Mouse (Mus musculus): ENCODE measurements around the gene Olfr826. TPM values are rescaled to one million over a fixed set of nuclear protein-coding genes. Genes with fewer than 3 reads are reported as not detected.
"Not testable (repeated sequence)": the region's sequence is repeated elsewhere in the genome, so short reads cannot be mapped to it uniquely, and the experiment has no call there.

Olfr826 gene
- not detected in 2 replicates for polyA plus RNA-seq (2015; fragmentation: Nextera tagmentation; extraction: Ambion mirVana)

- no peaks in the 10 kb centered on the region for H3K9me3 ChIP-seq (replicated peaks; ENCODE audit: control insufficient read depth, low read length)
- H3K36me3 ChIP-seq (ENCODE audit: control insufficient read depth, insufficient read depth, low read length) = no peaks in the 10 kb centered on the region
- H3K4me1 ChIP-seq (ENCODE audit: control insufficient read depth, insufficient read depth, low read length) = no peaks in the 10 kb centered on the region
- ATAC-seq (ENCODE audit: insufficient read depth, low FRiP score) = no peak
- no peak within 1 kb of the TSS for H3K4me2 ChIP-seq (ENCODE audit: low read depth, low read length)
- H3K27me3 ChIP-seq (ENCODE audit: control insufficient read depth, insufficient read depth, low read length) = no peaks in the 10 kb centered on the region
- 79% methylated on average over 1 of the region's 1 CpGs for WGBS
- H3K27ac ChIP-seq (ENCODE audit: low read length) = no peak within 1 kb of the TSS
- H3K9ac ChIP-seq (ENCODE audit: low read length) = no peak within 1 kb of the TSS
- no peak within 1 kb of the TSS for H3K4me3 ChIP-seq (replicated peaks; ENCODE audit: low read length)
These were observed at the start of gene Olfr826 for GRCm38 (mm10) chr10:130184086-130184485. TSS of gene Olfr826 (minus strand) at chr10:130184186.

GRCm38 (mm10) chr10:130232117-130232516 is 48.1 kb upstream of the Olfr826 start:
- no peaks in the 10 kb centered on the region for H3K27me3 ChIP-seq (ENCODE audit: control insufficient read depth, insufficient read depth, low read length)
- no peak overlapping the region for H3K4me3 ChIP-seq (replicated peaks; ENCODE audit: low read length)
- WGBS = 67% methylated on average over 1 of the region's 1 CpGs
- H3K9ac ChIP-seq (ENCODE audit: low read length) = no peak overlapping the region
- no peak overlapping the region for H3K27ac ChIP-seq (ENCODE audit: low read length)
- H3K9me3 ChIP-seq (replicated peaks; ENCODE audit: control insufficient read depth, low read length) = no peaks in the 10 kb centered on the region
- H3K36me3 ChIP-seq (ENCODE audit: control insufficient read depth, insufficient read depth, low read length) = no peaks in the 10 kb centered on the region
- H3K4me2 ChIP-seq (ENCODE audit: low read depth, low read length) = no peak overlapping the region
- no peaks in the 10 kb centered on the region for H3K4me1 ChIP-seq (ENCODE audit: control insufficient read depth, insufficient read depth, low read length)
- ATAC-seq (ENCODE audit: insufficient read depth, low FRiP score) = no peak

DNA sequence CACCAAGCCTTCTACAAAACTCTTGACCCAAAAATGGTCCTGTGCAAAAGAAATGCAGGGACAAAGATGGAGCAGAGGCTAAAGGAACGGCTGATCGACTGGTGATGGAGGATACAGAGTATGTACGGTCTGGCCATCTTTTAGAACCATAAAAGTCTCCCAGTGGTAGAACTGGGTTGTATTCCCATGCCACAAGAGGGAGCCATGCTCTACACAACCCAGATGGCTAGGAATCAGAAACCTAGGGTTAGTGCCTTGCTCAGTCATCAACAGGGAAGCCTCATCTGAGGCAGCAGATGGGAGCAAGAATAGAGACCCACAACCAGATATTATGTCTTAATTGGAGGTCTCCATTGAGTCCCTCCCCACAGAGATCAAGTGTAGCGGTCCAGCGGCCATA is 45.6 kb upstream of the Olfr826 start:
- 88% methylated on average over 5 of the region's 5 CpGs for WGBS
- no peaks in the 10 kb centered on the region for H3K27me3 ChIP-seq (ENCODE audit: control insufficient read depth, insufficient read depth, low read length)
- no peak overlapping the region for H3K27ac ChIP-seq (ENCODE audit: low read length)
- no peak overlapping the region for H3K9ac ChIP-seq (ENCODE audit: low read length)
- no peaks in the 10 kb centered on the region for H3K36me3 ChIP-seq (ENCODE audit: control insufficient read depth, insufficient read depth, low read length)
- no peak overlapping the region for H3K4me2 ChIP-seq (ENCODE audit: low read depth, low read length)
- H3K4me3 ChIP-seq (replicated peaks; ENCODE audit: low read length) = no peak overlapping the region
- ATAC-seq (ENCODE audit: insufficient read depth, low FRiP score) = no peak; the same call in 1 of the 2 replicates
- no peaks in the 10 kb centered on the region for H3K4me1 ChIP-seq (ENCODE audit: control insufficient read depth, insufficient read depth, low read length)
- no peaks in the 10 kb centered on the region for H3K9me3 ChIP-seq (replicated peaks; ENCODE audit: control insufficient read depth, low read length)

- no peak overlapping the region for H3K4me2 ChIP-seq (ENCODE audit: low read depth, low read length)
- H3K4me1 ChIP-seq (ENCODE audit: control insufficient read depth, insufficient read depth, low read length) = no peaks in the 10 kb centered on the region
- no peak overlapping the region for H3K4me3 ChIP-seq (replicated peaks; ENCODE audit: low read length)
- no peaks in the 10 kb centered on the region for H3K36me3 ChIP-seq (ENCODE audit: control insufficient read depth, insufficient read depth, low read length)
- H3K9me3 ChIP-seq (replicated peaks; ENCODE audit: control insufficient read depth, low read length) = no peaks in the 10 kb centered on the region
- H3K9ac ChIP-seq (ENCODE audit: low read length) = no peak overlapping the region
- no peak for ATAC-seq (ENCODE audit: insufficient read depth, low FRiP score)
- H3K27ac ChIP-seq (ENCODE audit: low read length) = no peak overlapping the region
- no peaks in the 10 kb centered on the region for H3K27me3 ChIP-seq (ENCODE audit: control insufficient read depth, insufficient read depth, low read length)
- 0% methylated on average over 1 of the region's 1 CpGs for WGBS
These were observed 44.3 kb upstream of the Olfr826 start for GRCm38 (mm10) chr10:130228246-130228645.

DNA sequence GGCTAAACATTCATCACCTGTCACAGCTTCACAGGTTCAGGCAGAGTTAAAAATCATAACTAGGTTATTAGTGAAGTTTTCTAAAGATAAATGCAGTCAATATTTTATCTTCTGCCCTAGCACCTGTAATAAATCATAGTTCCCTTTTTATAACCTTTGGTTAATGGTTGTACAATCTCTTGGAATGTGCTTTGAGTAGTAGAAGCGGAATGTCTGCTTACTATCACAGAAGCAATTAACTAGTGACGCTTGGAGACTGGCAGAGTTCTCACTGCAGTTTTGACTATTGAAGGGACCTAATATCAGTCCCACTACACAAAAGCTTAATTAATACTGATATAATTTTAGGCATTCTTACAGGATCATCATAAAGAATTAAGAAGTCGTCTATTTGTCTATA is 41.0 kb upstream of the Olfr826 start:
- H3K4me1 ChIP-seq (ENCODE audit: control insufficient read depth, insufficient read depth, low read length) = no peaks in the 10 kb centered on the region
- ATAC-seq (ENCODE audit: insufficient read depth, low FRiP score) = no peak
- H3K27me3 ChIP-seq (ENCODE audit: control insufficient read depth, insufficient read depth, low read length) = no peaks in the 10 kb centered on the region

GRCm38 (mm10) chr10:130214303-130214702 is 30.3 kb upstream of the Olfr826 start, which contains the start of gene Olfr827:
TSS of gene Olfr827 (minus strand) at chr10:130214403.
- 80% methylated on average over 1 of the region's 1 CpGs for WGBS
- H3K27ac ChIP-seq (ENCODE audit: low read length) = no peak within 1 kb of the TSS
- H3K36me3 ChIP-seq (ENCODE audit: control insufficient read depth, insufficient read depth, low read length) = no peaks in the 10 kb centered on the region
- ATAC-seq (ENCODE audit: insufficient read depth, low FRiP score) = no peak
- H3K4me2 ChIP-seq (ENCODE audit: low read depth, low read length) = no peak within 1 kb of the TSS
- no peak within 1 kb of the TSS for H3K4me3 ChIP-seq (replicated peaks; ENCODE audit: low read length)
- no peak within 1 kb of the TSS for H3K9ac ChIP-seq (ENCODE audit: low read length)
- no peaks in the 10 kb centered on the region for H3K27me3 ChIP-seq (ENCODE audit: control insufficient read depth, insufficient read depth, low read length)
- H3K9me3 ChIP-seq (replicated peaks; ENCODE audit: control insufficient read depth, low read length) = no peaks in the 10 kb centered on the region
- H3K4me1 ChIP-seq (ENCODE audit: control insufficient read depth, insufficient read depth, low read length) = no peaks in the 10 kb centered on the region

More for the DNA sequence above, 41.0 kb upstream of the Olfr826 start:
- Histone ChIP-seq H3K36me3 (ENCODE audit: control insufficient read depth, insufficient read depth, low read length) (no peaks in the 10 kb centered on the region), H3K9ac (ENCODE audit: low read length) (no peak overlapping the region), H3K9me3 (replicated peaks; ENCODE audit: control insufficient read depth, low read length) (no peaks in the 10 kb centered on the region), H3K4me3 (replicated peaks; ENCODE audit: low read length) (no peak overlapping the region), H3K4me2 (ENCODE audit: low read depth, low read length) (no peak overlapping the region), H3K27ac (ENCODE audit: low read length) (no peak overlapping the region)
- 50% methylated on average over 3 of the region's 3 CpGs for WGBS

DNA sequence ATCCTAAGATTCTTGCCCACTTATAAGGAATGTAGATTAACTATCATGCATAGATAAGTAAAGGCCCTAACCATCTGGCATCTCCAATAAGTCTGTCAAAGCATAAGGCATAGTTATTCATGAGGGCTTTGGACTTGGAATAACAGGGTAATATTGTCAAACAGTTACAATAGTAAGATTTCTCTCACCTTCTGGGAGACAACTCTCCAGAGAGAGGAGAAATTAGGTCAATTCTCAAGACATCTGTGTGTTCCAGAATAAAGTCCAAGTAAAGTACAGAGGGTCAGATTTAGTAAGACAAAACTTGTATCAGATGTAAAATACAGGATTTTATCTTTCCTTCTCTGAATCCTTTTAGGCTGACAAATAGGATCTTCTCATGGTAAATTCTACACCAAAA is 17.3 kb downstream of the Olfr826 start, which contains the start of gene Olfr825:
TSS of gene Olfr825 (minus strand) at position 101 of the 400 bp plus-strand sequence.
- no peak for ATAC-seq (ENCODE audit: insufficient read depth, low FRiP score)
- Histone ChIP-seq H3K4me2 (ENCODE audit: low read depth, low read length) (no peak within 1 kb of the TSS), H3K27me3 (ENCODE audit: control insufficient read depth, insufficient read depth, low read length) (no peaks in the 10 kb centered on the region), H3K27ac (ENCODE audit: low read length) (no peak within 1 kb of the TSS), H3K4me1 (ENCODE audit: control insufficient read depth, insufficient read depth, low read length) (no peaks in the 10 kb centered on the region), H3K9ac (ENCODE audit: low read length) (no peak within 1 kb of the TSS), H3K9me3 (replicated peaks; ENCODE audit: control insufficient read depth, low read length) (no peaks in the 10 kb centered on the region), H3K4me3 (replicated peaks; ENCODE audit: low read length) (no peak within 1 kb of the TSS), H3K36me3 (ENCODE audit: control insufficient read depth, insufficient read depth, low read length) (no peaks in the 10 kb centered on the region)

DNA sequence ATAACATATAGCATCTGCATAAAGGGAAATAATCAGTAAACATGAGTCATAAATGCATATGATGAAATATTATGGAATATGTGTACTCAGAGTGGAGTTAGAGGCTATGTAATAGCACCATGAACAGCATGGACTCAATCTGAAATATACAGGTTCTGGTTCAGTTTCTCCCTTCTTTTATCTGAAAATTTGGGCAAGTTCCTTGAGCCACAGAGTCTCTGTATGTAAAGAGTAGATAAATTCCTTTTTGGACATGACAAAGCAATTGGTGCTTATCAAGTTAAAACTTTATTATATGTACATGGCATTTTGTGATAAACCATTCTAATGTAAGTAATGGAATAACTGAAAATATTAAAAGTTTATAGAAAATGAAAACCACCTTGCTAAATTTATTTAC is 18.8 kb downstream of the Olfr826 start:
- H3K9me3 ChIP-seq (replicated peaks; ENCODE audit: control insufficient read depth, low read length) = no peaks in the 10 kb centered on the region
- H3K36me3 ChIP-seq (ENCODE audit: control insufficient read depth, insufficient read depth, low read length) = no peaks in the 10 kb centered on the region
- no peak overlapping the region for H3K4me2 ChIP-seq (ENCODE audit: low read depth, low read length)
- H3K4me1 ChIP-seq (ENCODE audit: control insufficient read depth, insufficient read depth, low read length) = no peaks in the 10 kb centered on the region
- H3K27ac ChIP-seq (ENCODE audit: low read length) = no peak overlapping the region
- ATAC-seq (ENCODE audit: insufficient read depth, low FRiP score) = no peak
- H3K27me3 ChIP-seq (ENCODE audit: control insufficient read depth, insufficient read depth, low read length) = no peaks in the 10 kb centered on the region
- no peak overlapping the region for H3K4me3 ChIP-seq (replicated peaks; ENCODE audit: low read length)
- H3K9ac ChIP-seq (ENCODE audit: low read length) = no peak overlapping the region

- Histone ChIP-seq H3K4me1 (ENCODE audit: control insufficient read depth, insufficient read depth, low read length) (no peaks in the 10 kb centered on the region), H3K4me2 (ENCODE audit: low read depth, low read length) (no peak overlapping the region), H3K27me3 (ENCODE audit: control insufficient read depth, insufficient read depth, low read length) (no peaks in the 10 kb centered on the region), H3K27ac (ENCODE audit: low read length) (no peak overlapping the region), H3K9ac (ENCODE audit: low read length) (no peak overlapping the region), H3K36me3 (ENCODE audit: control insufficient read depth, insufficient read depth, low read length) (no peaks in the 10 kb centered on the region), H3K9me3 (replicated peaks; ENCODE audit: control insufficient read depth, low read length) (no peaks in the 10 kb centered on the region), H3K4me3 (replicated peaks; ENCODE audit: low read length) (no peak overlapping the region)
- 74% methylated on average over 5 of the region's 5 CpGs for WGBS
- ATAC-seq (ENCODE audit: insufficient read depth, low FRiP score) = no peak
These were observed 39.9 kb downstream of the Olfr826 start for GRCm38 (mm10) chr10:130144121-130144520.

GRCm38 (mm10) chr10:130142481-130142880 is 41.5 kb downstream of the Olfr826 start:
- H3K4me1 ChIP-seq (ENCODE audit: control insufficient read depth, insufficient read depth, low read length); H3K36me3 ChIP-seq (ENCODE audit: control insufficient read depth, insufficient read depth, low read length); H3K4me3 ChIP-seq (replicated peaks; ENCODE audit: low read length); H3K9ac ChIP-seq (ENCODE audit: low read length); ATAC-seq (ENCODE audit: insufficient read depth, low FRiP score); H3K27me3 ChIP-seq (ENCODE audit: control insufficient read depth, insufficient read depth, low read length); H3K27ac ChIP-seq (ENCODE audit: low read length); H3K9me3 ChIP-seq (replicated peaks; ENCODE audit: control insufficient read depth, low read length); H3K4me2 ChIP-seq (ENCODE audit: low read depth, low read length): not testable (repeated sequence)
- WGBS = 77% methylated on average over 5 of the region's 5 CpGs
